Comparison of ENCODE assay signal across 8 mouse cellular contexts in the genomic region with DNA sequence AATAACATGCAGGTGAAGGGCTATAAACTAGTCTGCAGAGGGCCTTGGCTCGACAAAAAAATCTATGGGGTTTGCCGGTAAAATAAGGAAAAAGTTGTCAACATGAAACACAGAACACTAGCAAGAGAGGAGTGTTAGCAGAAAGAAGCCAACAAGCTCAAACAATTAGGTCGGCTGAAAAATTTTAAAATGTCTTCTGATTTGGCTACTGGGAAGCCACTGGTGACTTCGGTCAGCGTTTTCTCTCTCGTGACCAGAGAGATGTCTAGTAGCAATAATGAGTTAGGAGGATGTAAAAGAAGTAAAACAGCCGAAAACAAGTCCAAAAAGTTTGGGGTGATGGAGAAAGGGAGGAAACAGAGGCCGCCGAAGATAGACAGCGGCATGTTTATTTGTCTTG. TPM values are rescaled to one million over a fixed set of nuclear protein-coding genes. Genes with fewer than 3 reads are reported as not detected.
DNase-seq lines count a peak whose midpoint lies in the region; ATAC-seq and TF ChIP-seq lines count a peak whose summit lies in the region.

No protein-coding gene starts in this region.

- intact Hi-C loops in heart, adult 2 months (cut with DNase I), result no loop called here

- no peak for TF ChIP-seq EP300 in heart, adult 2 months (IDR thresholded peaks at IDR 0.05; ENCODE audit: insufficient read depth, low read depth, low read length)
- no peak for TF ChIP-seq EP300 in stomach, postnatal 0 days (optimal IDR thresholded peaks at IDR 0.05)

- no peak for TF ChIP-seq POLR2A in heart, adult 2 months (IDR thresholded peaks at IDR 0.05; ENCODE audit: insufficient read depth, low read depth, low read length)
- TF ChIP-seq POLR2A in thymus, adult 2 months (IDR thresholded peaks at IDR 0.05; ENCODE audit: control insufficient read depth, extremely low read depth, insufficient read depth, low read length, poor library complexity), result no peak

- no peak for DNase-seq in heart, adult 2 months
- DNase-seq in heart, adult 11 months, result no peak
- no peak for DNase-seq in thymus, adult 2 months
- DNase-seq in thymus, postnatal 14 days, result no peak
- no peak for DNase-seq in liver, embryonic 11.5 days (ENCODE audit: low spot score)
- DNase-seq in stomach, postnatal 0 days (ENCODE audit: low spot score), result no peak
- no peak for DNase-seq in layer of hippocampus, postnatal 36 days
- no peak for DNase-seq in urinary bladder, postnatal 10 days (ENCODE audit: low spot score)

- no peak for ATAC-seq in liver, embryonic 11.5 days (replicated peaks; ENCODE audit: low FRiP score)
- ATAC-seq in stomach, postnatal 0 days (ENCODE audit: low FRiP score, low TSS enrichment), result no peak

- H3K27ac ChIP-seq in heart, adult 2 months, result peak overlapping the region; percentile 89
- no peak overlapping the region for H3K27ac ChIP-seq in thymus, adult 2 months (ENCODE audit: control insufficient read depth, insufficient read depth, low read length)
- peak overlapping the region; percentile 67; the same call in 1 of the 2 replicates for H3K27ac ChIP-seq in liver, embryonic 11.5 days (ENCODE audit: low read depth, low read length)
- H3K27ac ChIP-seq in stomach, postnatal 0 days (replicated peaks), result peak overlapping the region; percentile 85

- no peaks in the 10 kb centered on the region; the same call in none of the 2 replicates for H3K79me2 ChIP-seq in heart, adult 2 months (replicated peaks; ENCODE audit: control insufficient read depth, insufficient read depth, low read length)

- peak overlapping the region; percentile 91 for H3K4me2 ChIP-seq in liver, embryonic 11.5 days
- H3K4me2 ChIP-seq in stomach, postnatal 0 days (replicated peaks; ENCODE audit: low read depth), result peak overlapping the region; percentile 78

- no peaks in the 10 kb centered on the region for H3K36me3 ChIP-seq in heart, adult 2 months (ENCODE audit: control insufficient read depth, insufficient read depth, low read length)
- H3K36me3 ChIP-seq in thymus, adult 2 months (ENCODE audit: control insufficient read depth, insufficient read depth, low read length), result no peaks in the 10 kb centered on the region
- no peaks in the 10 kb centered on the region for H3K36me3 ChIP-seq in liver, embryonic 11.5 days (ENCODE audit: control insufficient read depth, insufficient read depth, low read length)
- no peaks in the 10 kb centered on the region for H3K36me3 ChIP-seq in stomach, postnatal 0 days (ENCODE audit: control insufficient read depth, insufficient read depth, low read length)

- peak overlapping the region; percentile 90 for H3K4me3 ChIP-seq in heart, adult 2 months
- H3K4me3 ChIP-seq in thymus, adult 2 months (ENCODE audit: control insufficient read depth, insufficient read depth, low read length), result peak overlapping the region; percentile 84
- H3K4me3 ChIP-seq in liver, embryonic 11.5 days (ENCODE audit: low read depth, low read length), result peak overlapping the region; percentile 77
- H3K4me3 ChIP-seq in stomach, postnatal 0 days (ENCODE audit: low read depth, low read length), result peak overlapping the region; percentile 78

- H3K9ac ChIP-seq in heart, adult 2 months (ENCODE audit: low read depth, low read length), result peak overlapping the region; percentile 80
- peak overlapping the region; percentile 93 for H3K9ac ChIP-seq in liver, embryonic 11.5 days (ENCODE audit: low read depth, low read length)
- H3K9ac ChIP-seq in stomach, postnatal 0 days (ENCODE audit: low read length), result peak overlapping the region; percentile 86

- H3K27me3 ChIP-seq in heart, adult 2 months (ENCODE audit: control insufficient read depth, insufficient read depth, low read length), result no peaks in the 10 kb centered on the region
- H3K27me3 ChIP-seq in thymus, adult 2 months (ENCODE audit: control insufficient read depth, insufficient read depth, low read length), result no peaks in the 10 kb centered on the region
- no peaks in the 10 kb centered on the region for H3K27me3 ChIP-seq in liver, embryonic 11.5 days (replicated peaks; ENCODE audit: control insufficient read depth, insufficient read depth, low read length)
- H3K27me3 ChIP-seq in stomach, postnatal 0 days (ENCODE audit: control insufficient read depth, insufficient read depth, low read length), result no peaks in the 10 kb centered on the region

- H3K4me1 ChIP-seq in heart, adult 2 months (ENCODE audit: control insufficient read depth, insufficient read depth, low read length), result peaks cover 2% of the 10 kb centered on the region
- peaks cover 20% of the 10 kb centered on the region for H3K4me1 ChIP-seq in thymus, adult 2 months (replicated peaks; ENCODE audit: control insufficient read depth, insufficient read depth, low read length)
- H3K4me1 ChIP-seq in liver, embryonic 11.5 days (replicated peaks; ENCODE audit: control insufficient read depth, insufficient read depth, low read length), result peaks cover 34% of the 10 kb centered on the region
- no peaks in the 10 kb centered on the region; the same call in 1 of the 2 replicates for H3K4me1 ChIP-seq in stomach, postnatal 0 days (replicated peaks; ENCODE audit: control insufficient read depth, insufficient read depth)

- TF ChIP-seq CTCF in heart, adult 2 months (IDR thresholded peaks at IDR 0.05), result no peak
- no peak for TF ChIP-seq CTCF in thymus, adult 2 months (IDR thresholded peaks at IDR 0.05; ENCODE audit: borderline replicate concordance, control insufficient read depth, extremely low read depth, insufficient read depth, low read length, poor library complexity)
- TF ChIP-seq CTCF in stomach, postnatal 0 days (IDR thresholded peaks at IDR 0.05; ENCODE audit: low read depth), result no peak

- WGBS in heart, adult 2 months, result under 1% methylated on average over 10 of the region's 10 CpGs
- 1% methylated on average over 10 of the region's 10 CpGs for WGBS in thymus, adult 2 months
- 1% methylated on average over 10 of the region's 10 CpGs for WGBS in liver, embryonic 11.5 days
- WGBS in stomach, postnatal 0 days, result under 1% methylated on average over 10 of the region's 10 CpGs

- H3K9me3 ChIP-seq in liver, embryonic 11.5 days (ENCODE audit: control insufficient read depth, low read length), result no peaks in the 10 kb centered on the region
- H3K9me3 ChIP-seq in stomach, postnatal 0 days (ENCODE audit: control insufficient read depth, low read length), result no peaks in the 10 kb centered on the region

RNA-seq across cellular contexts. Expression of gene Rpa1, which starts 0.5 kb away (rescaled TPM):
- total RNA-seq in heart, adult 2 months (2021), result 10 to 100 TPM; 54.8 to 60.7 TPM
- 16.8 and 24.8 TPM in 2 replicates for polyA plus RNA-seq in heart, adult 2 months (2012; rRNA removed)
- 62.8 and 93.9 TPM in 2 replicates for polyA plus RNA-seq in thymus, adult 2 months (2012; rRNA removed)
- 149 and 154 TPM in 2 replicates for polyA plus RNA-seq in liver, embryonic 11.5 days (2014; fragmentation: Nextera tagmentation; extraction: Ambion mirVana)
- polyA plus RNA-seq in stomach, postnatal 0 days (2015; fragmentation: Nextera tagmentation; extraction: Ambion mirVana), result 46.0 and 48.0 TPM in 2 replicates
- 10 to 100 TPM; 58.5 to 60.8 TPM for total RNA-seq in layer of hippocampus, postnatal 36 days (2021)

RNA-seq across cellular contexts. Expression of gene Smyd4, which starts 0.6 kb away (rescaled TPM):
- 1 to 10 TPM; 5.7 to 6.4 TPM for total RNA-seq in heart, adult 2 months (2021)
- 3.2 and 3.9 TPM in 2 replicates for polyA plus RNA-seq in heart, adult 2 months (2012; rRNA removed)
- 5.6 and 7.8 TPM in 2 replicates for polyA plus RNA-seq in thymus, adult 2 months (2012; rRNA removed)
- polyA plus RNA-seq in liver, embryonic 11.5 days (2014; fragmentation: Nextera tagmentation; extraction: Ambion mirVana), result 10.4 and 10.9 TPM in 2 replicates
- polyA plus RNA-seq in stomach, postnatal 0 days (2015; fragmentation: Nextera tagmentation; extraction: Ambion mirVana), result 5.0 and 6.3 TPM in 2 replicates
- total RNA-seq in layer of hippocampus, postnatal 36 days (2021), result 10 to 100 TPM; 12.8 to 14.4 TPM
